Mouse (Mus musculus) heart, embryonic 14.5 days (tissue): Measurements from ENCODE around the gene Ssh2. TPM values are rescaled to one million over a fixed set of nuclear protein-coding genes. Genes with fewer than 3 reads are reported as not detected.

ENCODE experiments used
- ATAC-seq: fragments of 200-750 bp; cut with Nextera tagmentation; 2 replicates; pipeline ENCODE4 v1.8.0; 2017; ENCODE audit warnings: low read depth, moderate TSS enrichment; ENCODE audit not compliant: insufficient number of reproducible peaks, insufficient read depth, low FRiP score
- H3K27ac ChIP-seq, 2 experiments: fragments of 200-500 bp in 1 of 2; fragments of 300-500 bp in 1 of 2; sonication (generic) in 1 of 2; replicated peaks in 1 of 2; 2 replicates each; pipeline ENCODE4 v1.5.1; 2012 to 2014; ENCODE audit warnings: low read depth in 2 of 2, low read length in 2 of 2, control low read depth in 1 of 2, mild to moderate bottlenecking in 1 of 2, mixed read lengths in 1 of 2; ENCODE audit not compliant: control insufficient read depth in 1 of 2, insufficient read depth in 1 of 2
- H3K27me3 ChIP-seq: fragments of 300-500 bp; sonication (generic); 2 replicates; pipeline ENCODE4 v1.6.1; 2014; ENCODE audit warnings: mild to moderate bottlenecking, low read length, control low read depth; ENCODE audit not compliant: control insufficient read depth, insufficient read depth
- H3K36me3 ChIP-seq: fragments of 300-500 bp; sonication (generic); 2 replicates; pipeline ENCODE4 v1.6.1; 2014; ENCODE audit warnings: mild to moderate bottlenecking, control low read depth, low read length, mixed read lengths; ENCODE audit not compliant: control insufficient read depth, insufficient read depth
- H3K4me1 ChIP-seq, 2 experiments: fragments of 200-500 bp in 1 of 2; fragments of 300-500 bp in 1 of 2; sonication (generic) in 1 of 2; 2 replicates each; pipeline ENCODE4 v1.6.1; 2012 to 2014; ENCODE audit warnings: low read length in 2 of 2, control low read depth in 1 of 2, mixed read lengths in 1 of 2; ENCODE audit not compliant: control insufficient read depth in 2 of 2, insufficient read depth in 2 of 2
- H3K4me2 ChIP-seq: fragments of 300-500 bp; sonication (generic); 2 replicates; pipeline ENCODE4 v1.6.1; 2014; ENCODE audit warnings: mild to moderate bottlenecking, low read length
- H3K4me3 ChIP-seq, 2 experiments: fragments of 200-500 bp in 1 of 2; fragments of 300-500 bp in 1 of 2; sonication (generic) in 1 of 2; 2 replicates each; pipeline ENCODE4 v1.5.1; 2012 to 2014; ENCODE audit warnings: low read length in 2 of 2, mild to moderate bottlenecking in 2 of 2, control low read depth in 1 of 2, low read depth in 1 of 2, moderate library complexity in 1 of 2; ENCODE audit not compliant: control insufficient read depth in 1 of 2, insufficient read depth in 1 of 2
- H3K9ac ChIP-seq: fragments of 300-500 bp; sonication (generic); 2 replicates; pipeline ENCODE4 v1.6.1; 2014; ENCODE audit warnings: mild to moderate bottlenecking, low read length
- H3K9me3 ChIP-seq: fragments of 300-500 bp; sonication (generic); 2 replicates; pipeline ENCODE4 v1.6.1; 2016; ENCODE audit warnings: low read length, control low read depth; ENCODE audit not compliant: control insufficient read depth
- WGBS: fragments of 180-500 bp; shearing (Covaris S2); extraction: QIAGEN DNeasy Blood & Tissue Kit; methylation state at CpG from one replicate; pipeline ENCODE4 v1.1.7; 2014; 5-methylcytosine and 5-hydroxymethylcytosine counted together
- polyA plus RNA-seq: library from polyadenylated mRNA; unstranded; fragments of >200 nt; fragmentation: Nextera tagmentation; extraction: Ambion mirVana; gene quantifications from 2 replicates; pipeline ENCODE4 v1.2.1, GENCODE M21; 2014

Ssh2 gene
- polyA plus RNA-seq, 1 experiment from 2014 or later, result 31.4 TPM

GRCm38 (mm10) chr11:77488771-77489581 is 272.9 kb downstream of the Ssh2 start:
- Histone ChIP-seq H3K27ac (no peak overlapping the region; a peak in 1 of 4 replicates), H3K4me2 (peak overlapping the region; percentile 99), H3K4me3 (peak overlapping the region; percentile 85 to 87), H3K4me1 (peaks cover 29 to 39% of the 10 kb centered on the region in 2 experiments), H3K36me3 (no peaks in the 10 kb centered on the region), H3K9ac (peak overlapping the region; percentile 86), H3K27me3 (no peaks in the 10 kb centered on the region), H3K9me3 (no peaks in the 10 kb centered on the region)
- ATAC-seq, result no peak
- WGBS, result 3% methylated on average over 55 of the region's 55 CpGs

GRCm38 (mm10) chr11:77489591-77490235 is 273.6 kb downstream of the Ssh2 start, which contains the start of gene Ankrd13b:
TSS of gene Ankrd13b (minus strand) at chr11:77489678.
- H3K4me1 ChIP-seq, result peaks cover 34 to 45% of the 10 kb centered on the region in 2 experiments
- no peak for ATAC-seq
- no peaks in the 10 kb centered on the region for H3K27me3 ChIP-seq
- peak within 1 kb of the TSS; percentile 99 for H3K4me2 ChIP-seq
- WGBS, result 1% methylated on average over 73 of the region's 87 CpGs
- no peaks in the 10 kb centered on the region for H3K9me3 ChIP-seq
- H3K36me3 ChIP-seq, result no peaks in the 10 kb centered on the region
- H3K27ac ChIP-seq, result peak within 1 kb of the TSS in 1 of 2 experiments; percentile 1; a peak in 2 of 4 replicates
- peak within 1 kb of the TSS; percentile 86 for H3K9ac ChIP-seq
- peak within 1 kb of the TSS; percentile 85 to 87 for H3K4me3 ChIP-seq

- Histone ChIP-seq H3K9me3 (no peaks in the 10 kb centered on the region), H3K27me3 (no peaks in the 10 kb centered on the region), H3K4me3 (peak overlapping the region in 1 of 2 experiments; percentile 87; a peak in 1 of 4 replicates), H3K27ac (peak overlapping the region in 1 of 2 experiments; percentile 1; a peak in 1 of 4 replicates), H3K4me1 (peaks cover 34 to 52% of the 10 kb centered on the region in 2 experiments), H3K4me2 (peak overlapping the region; percentile 99), H3K9ac (0 out of 2 replicates have a peak overlapping the region, but pooled peaks have one; percentile 27), H3K36me3 (no peaks in the 10 kb centered on the region)
- no peak for ATAC-seq
- 72% methylated on average over 6 of the region's 6 CpGs for WGBS
These were observed 274.4 kb downstream of the Ssh2 start for GRCm38 (mm10) chr11:77490451-77490850.

DNA sequence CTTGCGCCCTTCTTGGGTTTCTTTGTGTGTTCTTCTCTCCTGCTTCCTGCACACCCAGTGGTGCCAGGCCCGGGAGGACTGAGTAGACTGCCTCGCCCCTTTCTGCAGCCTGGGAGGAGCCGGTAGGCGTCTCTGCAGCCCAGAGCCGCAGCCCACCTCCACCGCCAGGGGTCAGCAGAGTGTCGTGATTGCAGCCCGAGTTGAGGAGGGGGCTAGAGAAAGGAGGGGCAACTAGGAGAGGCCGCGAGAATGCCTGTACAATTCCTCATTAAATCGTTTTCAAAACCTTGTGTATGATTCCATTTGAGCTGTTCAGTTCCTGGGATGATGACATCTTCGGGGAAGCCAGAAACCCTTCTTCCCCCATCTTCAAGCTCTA is 275.0 kb downstream of the Ssh2 start:
- Histone ChIP-seq H3K27ac (peak overlapping the region; percentile 95 to 98), H3K9ac (peak overlapping the region; percentile 96), H3K36me3 (no peaks in the 10 kb centered on the region), H3K4me3 (peak overlapping the region; percentile 92 to 94), H3K4me1 (peaks cover 36 to 58% of the 10 kb centered on the region in 2 experiments), H3K4me2 (peak overlapping the region; percentile 94), H3K27me3 (no peaks in the 10 kb centered on the region), H3K9me3 (no peaks in the 10 kb centered on the region)
- 0% methylated on average over 13 of the region's 13 CpGs for WGBS
- peak; percentile 41 for ATAC-seq

DNA sequence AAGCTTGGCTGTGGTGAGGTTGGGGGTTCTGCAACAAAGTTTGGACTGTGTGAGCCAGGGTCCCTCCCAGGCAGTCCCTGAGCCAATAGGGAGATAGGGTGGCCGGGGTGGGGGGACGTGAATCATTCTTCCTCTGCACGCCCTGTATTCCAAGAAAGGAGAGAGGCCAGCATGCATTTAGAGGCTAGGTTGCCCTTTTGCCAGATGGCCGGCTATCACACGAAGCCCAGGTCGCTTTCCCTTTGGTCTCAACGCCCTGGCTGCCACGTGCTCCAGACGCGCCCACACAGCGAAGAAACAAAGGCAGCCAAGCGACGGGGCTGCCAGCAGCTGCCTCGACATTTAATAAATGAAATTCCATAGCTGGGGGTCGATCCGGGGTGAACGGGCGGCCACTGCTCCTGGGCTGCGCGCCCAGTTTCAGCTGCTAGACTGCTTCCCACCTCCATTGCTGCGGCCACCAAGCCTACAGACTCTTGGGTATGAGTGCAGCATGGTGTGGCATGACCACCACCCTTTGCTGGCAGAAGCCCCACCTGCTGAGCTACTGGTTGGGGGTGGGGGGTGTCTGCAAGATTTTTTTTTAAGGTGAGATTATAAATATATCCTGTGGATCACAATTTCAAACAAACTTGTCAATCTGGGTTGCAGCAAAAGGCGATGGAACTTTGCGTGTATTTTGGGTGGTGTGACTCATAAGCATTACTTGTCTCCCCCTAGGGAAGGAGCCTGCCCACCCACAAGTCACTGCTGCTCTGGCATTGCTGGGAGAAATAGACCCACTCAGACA is 275.6 kb downstream of the Ssh2 start:
- peak overlapping the region; percentile 95 to 98 for H3K27ac ChIP-seq
- H3K9ac ChIP-seq, result peak overlapping the region; percentile 96
- no peaks in the 10 kb centered on the region for H3K27me3 ChIP-seq
- H3K36me3 ChIP-seq, result no peaks in the 10 kb centered on the region
- 2% methylated on average over 23 of the region's 23 CpGs for WGBS
- peak overlapping the region; percentile 94 for H3K4me2 ChIP-seq
- no peaks in the 10 kb centered on the region for H3K9me3 ChIP-seq
- H3K4me3 ChIP-seq, result peak overlapping the region; percentile 92 to 94
- ATAC-seq, result peak; percentile 57
- H3K4me1 ChIP-seq, result peaks cover 35 to 60% of the 10 kb centered on the region in 2 experiments

DNA sequence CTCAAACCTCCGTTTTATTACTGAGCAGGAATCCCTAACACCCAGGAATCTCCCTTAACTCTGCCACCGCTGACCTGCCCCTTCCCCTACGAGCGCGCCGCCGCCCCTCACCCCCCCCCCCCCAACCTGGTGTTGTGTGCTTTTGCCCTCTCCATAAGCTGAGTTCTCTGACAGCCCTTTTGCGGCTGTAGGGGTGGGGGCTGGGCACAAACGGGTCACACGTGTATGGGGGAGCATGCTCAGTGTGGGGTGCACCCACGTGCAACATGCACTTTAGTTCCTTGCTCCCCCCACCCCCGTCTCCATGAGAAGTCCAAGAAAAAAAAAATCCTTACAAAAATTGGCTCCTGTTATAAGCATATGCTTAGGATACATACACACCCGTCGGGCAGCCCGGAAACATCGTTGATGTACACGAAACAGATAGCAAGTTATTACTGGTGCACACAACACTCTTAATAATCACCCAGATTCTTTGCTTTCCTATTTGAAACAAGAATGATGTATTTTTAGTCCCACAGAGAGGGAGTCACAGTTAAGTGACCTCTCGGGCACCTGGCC is 276.3 kb downstream of the Ssh2 start:
- under 1% methylated on average over 16 of the region's 18 CpGs for WGBS
- ATAC-seq, result no peak

DNA sequence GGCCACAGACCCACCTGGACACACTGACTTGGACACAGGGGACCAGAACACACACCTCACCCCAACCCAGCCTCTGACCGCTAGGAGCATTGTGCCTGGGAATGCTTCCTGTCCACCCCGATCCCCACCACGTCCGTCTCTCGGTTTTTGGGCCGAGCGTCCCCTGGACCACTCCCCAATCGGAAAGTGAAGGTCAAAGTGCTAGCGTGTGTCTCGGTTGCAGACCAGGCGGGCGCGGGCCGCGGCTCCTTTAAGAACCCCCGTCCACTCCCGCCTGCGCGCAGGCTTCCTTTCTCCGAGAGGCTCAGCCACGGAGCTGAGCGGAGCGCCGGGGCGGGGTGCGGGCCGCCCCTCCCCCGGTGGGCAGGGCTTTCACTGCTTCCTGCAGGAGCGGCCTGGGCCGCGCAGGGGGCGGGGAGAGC is 276.8 kb downstream of the Ssh2 start:
- H3K36me3 ChIP-seq, result no peaks in the 10 kb centered on the region
- H3K4me1 ChIP-seq, result peaks cover 40 to 66% of the 10 kb centered on the region in 2 experiments
- ATAC-seq, result peak; percentile 75
- peak overlapping the region; percentile 94 for H3K4me2 ChIP-seq
- H3K9me3 ChIP-seq, result no peaks in the 10 kb centered on the region
- peak overlapping the region; percentile 92 to 94 for H3K4me3 ChIP-seq
- peak overlapping the region; percentile 95 to 98 for H3K27ac ChIP-seq
- H3K27me3 ChIP-seq, result no peaks in the 10 kb centered on the region
- under 1% methylated on average over 28 of the region's 32 CpGs for WGBS
- peak overlapping the region; percentile 96 for H3K9ac ChIP-seq

More for the DNA sequence above, 276.3 kb downstream of the Ssh2 start:
- Histone ChIP-seq H3K9ac (peak overlapping the region; percentile 96), H3K4me2 (peak overlapping the region; percentile 94), H3K27ac (peak overlapping the region; percentile 95 to 98), H3K4me1 (peaks cover 36 to 61% of the 10 kb centered on the region in 2 experiments), H3K27me3 (no peaks in the 10 kb centered on the region), H3K4me3 (peak overlapping the region; percentile 92 to 94), H3K9me3 (no peaks in the 10 kb centered on the region), H3K36me3 (no peaks in the 10 kb centered on the region)
